Mouse (Mus musculus): ENCODE results near the gene Per3. TPM values are rescaled to one million over a fixed set of nuclear protein-coding genes. Genes with fewer than 3 reads are reported as not detected.

Per3 gene
- total and polyA plus RNA-seq, 2 experiments from 2014 or later, result 4.5 to 6.5 TPM

GRCm38 (mm10) chr4:150962231-150962630 is 82.2 kb downstream of the Per3 start:
- no peak for TF ChIP-seq CTCF (IDR thresholded peaks at IDR 0.05)
- Histone ChIP-seq H3K36me3 (ENCODE audit: insufficient read depth, low read length) (no peaks in the 10 kb centered on the region), H3K4me2 (ENCODE audit: low read depth, low read length, poor library complexity, severe bottlenecking) (no peak overlapping the region), H3K27ac (ENCODE audit: low read depth, low read length) (no peak overlapping the region), H3K9ac (replicated peaks; ENCODE audit: low read length, poor library complexity, severe bottlenecking) (no peak overlapping the region), H3K9me3 (ENCODE audit: low read length) (no peaks in the 10 kb centered on the region), H3K27me3 (ENCODE audit: insufficient read depth, low read length) (no peaks in the 10 kb centered on the region), H3K4me3 (ENCODE audit: low read depth, low read length) (no peak overlapping the region), H3K4me1 (ENCODE audit: insufficient read depth, low read length) (no peaks in the 10 kb centered on the region)
- WGBS, result 73% methylated on average over 6 of the region's 6 CpGs
- DNase-seq (ENCODE audit: low spot score) (no peak), ATAC-seq (ENCODE audit: low FRiP score) (no peak)

- no peak for ATAC-seq (ENCODE audit: low FRiP score)
- TF ChIP-seq CTCF (IDR thresholded peaks at IDR 0.05), result no peak
- H3K36me3 ChIP-seq (ENCODE audit: insufficient read depth, low read length), result no peaks in the 10 kb centered on the region
- no peaks in the 10 kb centered on the region for H3K9me3 ChIP-seq (ENCODE audit: low read length)
- no peak overlapping the region for H3K27ac ChIP-seq (ENCODE audit: low read depth, low read length)
- no peak for DNase-seq (ENCODE audit: low spot score)
- H3K4me2 ChIP-seq (ENCODE audit: low read depth, low read length, poor library complexity, severe bottlenecking), result no peak overlapping the region
- H3K9ac ChIP-seq (replicated peaks; ENCODE audit: low read length, poor library complexity, severe bottlenecking), result no peak overlapping the region
- WGBS, result 77% methylated on average over 7 of the region's 7 CpGs
- H3K4me3 ChIP-seq (ENCODE audit: low read depth, low read length), result no peak overlapping the region
- H3K27me3 ChIP-seq (ENCODE audit: insufficient read depth, low read length), result no peaks in the 10 kb centered on the region
- H3K4me1 ChIP-seq (ENCODE audit: insufficient read depth, low read length), result no peaks in the 10 kb centered on the region
Measured at GRCm38 (mm10) chr4:150958536-150958935, 85.9 kb downstream of the Per3 start.

GRCm38 (mm10) chr4:150957106-150957458 is 87.4 kb downstream of the Per3 start:
- Histone ChIP-seq H3K4me3 (ENCODE audit: low read depth, low read length) (no peak overlapping the region), H3K4me2 (ENCODE audit: low read depth, low read length, poor library complexity, severe bottlenecking) (no peak overlapping the region), H3K36me3 (ENCODE audit: insufficient read depth, low read length) (no peaks in the 10 kb centered on the region), H3K27me3 (ENCODE audit: insufficient read depth, low read length) (no peaks in the 10 kb centered on the region), H3K27ac (ENCODE audit: low read depth, low read length) (no peak overlapping the region; the same call in 1 of the 2 replicates), H3K9ac (replicated peaks; ENCODE audit: low read length, poor library complexity, severe bottlenecking) (no peak overlapping the region), H3K9me3 (ENCODE audit: low read length) (no peaks in the 10 kb centered on the region), H3K4me1 (ENCODE audit: insufficient read depth, low read length) (no peaks in the 10 kb centered on the region)
- ATAC-seq (ENCODE audit: low FRiP score) (no peak), DNase-seq (ENCODE audit: low spot score) (no peak)
- 15% methylated on average over 1 of the region's 1 CpGs for WGBS
- TF ChIP-seq CTCF (IDR thresholded peaks at IDR 0.05), result no peak

- Histone ChIP-seq H3K4me2 (ENCODE audit: low read depth, low read length, poor library complexity, severe bottlenecking) (no peak overlapping the region), H3K4me1 (ENCODE audit: insufficient read depth, low read length) (no peaks in the 10 kb centered on the region), H3K27me3 (ENCODE audit: insufficient read depth, low read length) (no peaks in the 10 kb centered on the region), H3K27ac (ENCODE audit: low read depth, low read length) (peak overlapping the region; percentile 13; the same call in 1 of the 2 replicates), H3K9me3 (ENCODE audit: low read length) (no peaks in the 10 kb centered on the region), H3K9ac (replicated peaks; ENCODE audit: low read length, poor library complexity, severe bottlenecking) (no peak overlapping the region), H3K36me3 (ENCODE audit: insufficient read depth, low read length) (no peaks in the 10 kb centered on the region), H3K4me3 (ENCODE audit: low read depth, low read length) (no peak overlapping the region)
- peak; percentile 79 for DNase-seq (ENCODE audit: low spot score)
- 0 out of 2 replicates have a peak, but pooled peaks have one; percentile 65 for ATAC-seq (ENCODE audit: low FRiP score)
- 30% methylated on average over 13 of the region's 13 CpGs for WGBS
- TF ChIP-seq CTCF (IDR thresholded peaks at IDR 0.05), result no peak
Measured at GRCm38 (mm10) chr4:150956369-150957105, 87.9 kb downstream of the Per3 start.

Other genes with a start within 250 kb of the Per3 start
- 33.0 and 33.9 TPM in 2 replicates for gene Errfi1, start 190.7 kb downstream of the Per3 start, total RNA-seq (2014; rRNA removed)
- gene Errfi1, start 190.7 kb downstream of the Per3 start, polyA plus RNA-seq (2015; fragmentation: Nextera tagmentation; extraction: Ambion mirVana), result 20.3 and 21.0 TPM in 2 replicates
- 167 and 180 TPM in 2 replicates for gene Park7, start 130.2 kb downstream of the Per3 start, total RNA-seq (2014; rRNA removed)
- 427 and 453 TPM in 2 replicates for gene Park7, start 130.2 kb downstream of the Per3 start, polyA plus RNA-seq (2015; fragmentation: Nextera tagmentation; extraction: Ambion mirVana)
- gene Tnfrsf9, start 130.1 kb downstream of the Per3 start, total RNA-seq (2014; rRNA removed), result not detected in 2 replicates
- 0.25 and 0.29 TPM in 2 replicates for gene Tnfrsf9, start 130.1 kb downstream of the Per3 start, polyA plus RNA-seq (2015; fragmentation: Nextera tagmentation; extraction: Ambion mirVana)
- not detected in 2 replicates for gene Uts2, start 47.6 kb downstream of the Per3 start, total RNA-seq (2014; rRNA removed)
- gene Uts2, start 47.6 kb downstream of the Per3 start, polyA plus RNA-seq (2015; fragmentation: Nextera tagmentation; extraction: Ambion mirVana), result not detected in 2 replicates
- 34.6 and 43.6 TPM in 2 replicates for gene Vamp3, start 13.3 kb upstream of the Per3 start, total RNA-seq (2014; rRNA removed)
- gene Vamp3, start 13.3 kb upstream of the Per3 start, polyA plus RNA-seq (2015; fragmentation: Nextera tagmentation; extraction: Ambion mirVana), result 42.1 and 43.5 TPM in 2 replicates
- not detected in 2 replicates for gene Gm13090, start 44.9 kb upstream of the Per3 start, total RNA-seq (2014; rRNA removed)
- gene Gm13090, start 44.9 kb upstream of the Per3 start, polyA plus RNA-seq (2015; fragmentation: Nextera tagmentation; extraction: Ambion mirVana), result not detected in 2 replicates